Mouse (Mus musculus) heart, postnatal 36 days (tissue): ENCODE measurements at regions not wholly inside any gene's neighbourhood (a gene's known extent, or its start where the extent isn't known, plus 50 kb on each side); places are given as distances from the start of the nearest gene placed in this dataset.

ENCODE experiments used
- DNase-seq, 2 experiments: peaks; one replicate each; pipeline ENCODE4 v3.0.0; 2021 to 2022
- intact Hi-C: fragments of 180-260 bp; cut with DNase I; formaldehyde crosslinking; loops from one replicate; pipeline ENCODE4 v1.15.1; 2025

DNA sequence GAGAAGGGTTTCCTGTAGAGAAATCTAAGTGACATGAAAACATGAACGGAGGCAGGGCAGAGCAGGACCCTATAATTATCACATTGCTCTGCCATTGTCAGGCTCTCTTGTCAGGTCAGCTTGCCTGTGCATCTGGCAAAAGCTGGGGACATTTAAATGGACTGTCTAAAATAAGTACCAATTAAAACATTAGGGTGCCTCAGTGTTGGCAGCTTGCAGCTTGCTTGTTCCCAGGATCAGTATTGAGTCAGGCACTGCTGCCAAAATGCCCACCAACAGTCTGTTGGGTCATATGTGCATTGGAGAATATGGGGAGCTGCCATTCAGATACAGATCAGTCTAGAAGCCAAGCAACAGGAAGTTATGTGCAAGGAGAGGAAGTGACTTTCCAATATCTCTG, 349.5 kb upstream of the B3gat1 start:
- intact Hi-C loops, result no loop called here
- DNase-seq, result no peak

DNA sequence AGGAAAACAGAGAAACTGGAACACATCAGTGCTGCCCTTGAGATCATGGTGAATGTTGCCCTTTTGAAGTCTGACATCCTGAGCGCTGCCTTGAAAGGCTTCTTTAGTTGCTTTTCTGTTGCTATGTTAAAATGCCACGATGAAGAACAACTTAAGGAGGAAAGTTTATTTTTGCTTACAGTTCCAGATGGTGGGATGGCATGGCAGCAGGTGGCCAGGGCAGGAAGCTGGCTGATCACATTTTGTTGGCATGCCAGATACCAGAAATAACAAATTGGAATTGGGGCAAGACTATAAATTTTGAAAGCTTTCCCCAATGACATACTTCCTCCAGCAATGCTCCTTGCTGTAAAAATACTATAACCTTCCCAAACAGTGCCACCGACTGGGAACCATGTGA, 334.9 kb upstream of the B3gat1 start:
- DNase-seq, result no peak
- intact Hi-C loops, result no loop called here

GRCm38 (mm10) chr9:26422897-26423823, 310.4 kb upstream of the B3gat1 start:
- intact Hi-C loops, result no loop called here
- DNase-seq, result no peak

DNA sequence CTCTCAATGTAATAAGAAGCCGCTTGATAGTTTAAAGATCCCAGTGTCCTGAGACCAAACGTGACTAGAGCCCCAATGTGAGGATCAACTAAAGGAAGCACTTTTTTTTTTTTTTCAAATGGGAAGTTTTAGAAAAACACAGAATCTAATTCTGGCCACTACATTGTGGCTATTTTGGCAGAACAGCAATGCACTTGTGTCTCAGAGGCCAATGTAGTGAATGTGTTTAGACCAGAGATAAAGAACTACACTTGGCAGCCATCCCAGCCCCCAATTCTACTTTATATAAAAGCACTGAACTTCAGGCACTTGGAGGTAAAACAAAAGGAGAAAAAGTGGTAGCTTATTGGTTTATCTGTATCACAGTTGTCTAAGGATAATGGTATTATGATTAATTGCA, 298.0 kb upstream of the B3gat1 start:
- intact Hi-C loops, result no loop called here

GRCm38 (mm10) chr9:26437244-26437643, 296.3 kb upstream of the B3gat1 start:
- DNase-seq, result no peak
- intact Hi-C loops, result no loop called here

More for the DNA sequence above, 298.0 kb upstream of the B3gat1 start:
- DNase-seq, result no peak

GRCm38 (mm10) chr9:26453924-26454323, 279.6 kb upstream of the B3gat1 start:
- no peak for DNase-seq
- intact Hi-C loops, result no loop called here

- intact Hi-C loops, result no loop called here
- DNase-seq, result no peak
Measured at GRCm38 (mm10) chr9:26461081-26461480, 272.4 kb upstream of the B3gat1 start.

GRCm38 (mm10) chr9:26470694-26471392, 262.7 kb upstream of the B3gat1 start:
- intact Hi-C loops, result no loop called here
- DNase-seq, result no peak

GRCm38 (mm10) chr9:26476341-26476740, 257.2 kb upstream of the B3gat1 start:
- no peak for DNase-seq
- intact Hi-C loops, result no loop called here

- no peak for DNase-seq
- intact Hi-C loops, result no loop called here
Measured at GRCm38 (mm10) chr9:26480881-26481280, 252.6 kb upstream of the B3gat1 start.

DNA sequence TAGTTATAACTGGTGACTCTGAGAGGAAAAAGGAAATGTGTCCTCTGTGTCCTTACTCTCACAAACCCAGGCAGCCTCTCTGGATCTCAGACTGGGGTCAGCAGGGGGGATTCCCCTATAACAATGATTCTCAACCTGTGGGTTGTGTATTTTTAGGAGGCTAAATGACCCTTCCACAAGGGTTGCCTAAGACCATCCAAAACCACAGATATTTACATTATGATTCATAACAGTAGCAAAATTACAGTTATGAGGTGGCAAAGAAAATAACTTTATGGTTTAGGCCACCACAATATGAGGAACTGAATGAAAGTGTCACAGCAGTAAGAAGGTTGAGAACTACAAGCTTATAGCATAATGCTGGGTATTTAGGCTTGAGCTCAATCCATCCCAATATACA, 251.6 kb upstream of the B3gat1 start:
- no peak for DNase-seq
- intact Hi-C loops, result no loop called here

GRCm38 (mm10) chr9:26493740-26494139, 239.8 kb upstream of the B3gat1 start:
- intact Hi-C loops, result no loop called here
- no peak for DNase-seq

DNA sequence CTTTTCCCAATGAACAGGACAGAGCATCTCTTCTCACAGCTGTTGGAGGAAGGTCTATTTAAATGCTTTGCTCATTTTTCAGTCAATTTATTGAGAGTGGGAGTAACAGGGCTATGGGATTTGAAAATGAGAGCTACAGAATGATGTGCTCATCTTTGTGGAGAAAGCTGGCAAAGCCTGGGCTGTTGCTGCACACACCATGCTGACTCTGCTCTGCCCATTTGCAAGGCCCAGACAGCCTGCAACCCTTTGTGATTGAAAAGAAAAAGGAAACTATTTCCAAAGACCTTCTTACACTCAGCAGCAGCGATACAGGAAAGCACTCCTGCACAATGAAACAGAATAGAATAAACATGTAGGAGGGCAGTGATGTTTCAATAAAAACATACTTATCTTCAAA, 231.5 kb upstream of the B3gat1 start:
- intact Hi-C loops, result no loop called here
- no peak for DNase-seq

- intact Hi-C loops, result no loop called here
- DNase-seq, result no peak
Measured at GRCm38 (mm10) chr9:26505941-26506340, 227.6 kb upstream of the B3gat1 start.

DNA sequence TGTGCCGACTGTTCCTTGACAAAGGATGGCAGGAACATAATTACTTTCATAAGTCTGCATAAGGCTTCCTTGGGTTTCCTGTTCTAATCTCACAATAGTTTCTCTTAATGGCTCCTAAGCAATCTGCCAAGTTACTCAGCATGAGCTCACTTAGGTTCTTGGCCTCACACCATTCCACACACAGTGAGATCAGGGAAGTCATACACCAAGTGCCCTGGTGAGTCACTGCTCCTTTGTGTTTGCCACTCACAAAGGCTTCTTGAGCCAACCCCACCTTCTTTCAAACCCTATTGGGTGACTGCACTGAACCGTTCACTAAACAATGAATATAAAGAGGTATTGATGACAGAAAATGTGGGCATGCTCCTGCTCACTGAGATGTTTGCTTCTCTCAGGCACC, 214.9 kb upstream of the B3gat1 start:
- intact Hi-C loops, result no loop called here
- DNase-seq, result no peak

GRCm38 (mm10) chr9:26519581-26520501, 213.7 kb upstream of the B3gat1 start:
- peak; percentile 16 to 34 for DNase-seq
- intact Hi-C loops, result no loop called here

- intact Hi-C loops, result no loop called here
- peak; percentile 10 to 12 for DNase-seq
Measured at GRCm38 (mm10) chr9:26524089-26524488, 209.4 kb upstream of the B3gat1 start.

DNA sequence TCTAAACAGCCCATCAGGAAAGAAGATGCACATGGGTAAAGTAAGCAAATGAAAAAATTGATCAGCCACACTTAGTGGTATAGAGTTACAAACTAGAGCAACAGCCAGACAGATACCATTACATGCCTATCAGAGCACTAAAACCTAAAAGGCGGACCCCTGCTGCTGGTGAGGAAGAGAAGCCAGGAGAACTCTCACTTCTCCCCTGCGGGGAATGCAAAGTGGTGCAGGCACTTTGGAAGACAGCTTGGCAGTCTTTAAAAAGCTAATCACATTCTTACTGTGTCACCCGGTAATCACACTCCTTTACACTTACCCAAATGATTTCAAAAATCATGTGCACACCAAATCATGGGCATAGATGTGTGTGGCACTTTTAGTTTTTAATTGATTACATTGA, 204.8 kb upstream of the B3gat1 start:
- intact Hi-C loops, result no loop called here
- DNase-seq, result no peak

DNA sequence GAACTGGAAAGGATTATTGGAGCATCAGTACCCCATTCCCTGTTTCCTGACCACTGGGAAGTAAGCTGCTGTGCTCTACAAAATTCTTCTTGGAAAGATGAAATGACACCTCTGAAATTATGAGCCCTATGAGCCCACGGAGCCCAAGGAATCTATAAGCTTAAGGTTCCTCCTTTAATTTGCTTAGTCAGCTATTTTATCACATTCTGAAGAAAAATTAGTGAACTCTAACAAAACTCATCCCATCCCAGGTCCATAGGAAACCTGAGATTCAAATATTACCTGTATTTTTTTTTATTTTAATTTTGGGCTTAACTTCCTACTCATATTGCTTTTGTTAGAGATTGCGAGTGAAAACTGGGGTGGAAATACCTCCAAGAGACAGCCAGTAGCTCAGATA, 194.5 kb upstream of the B3gat1 start:
- intact Hi-C loops, result no loop called here
- no peak for DNase-seq

DNA sequence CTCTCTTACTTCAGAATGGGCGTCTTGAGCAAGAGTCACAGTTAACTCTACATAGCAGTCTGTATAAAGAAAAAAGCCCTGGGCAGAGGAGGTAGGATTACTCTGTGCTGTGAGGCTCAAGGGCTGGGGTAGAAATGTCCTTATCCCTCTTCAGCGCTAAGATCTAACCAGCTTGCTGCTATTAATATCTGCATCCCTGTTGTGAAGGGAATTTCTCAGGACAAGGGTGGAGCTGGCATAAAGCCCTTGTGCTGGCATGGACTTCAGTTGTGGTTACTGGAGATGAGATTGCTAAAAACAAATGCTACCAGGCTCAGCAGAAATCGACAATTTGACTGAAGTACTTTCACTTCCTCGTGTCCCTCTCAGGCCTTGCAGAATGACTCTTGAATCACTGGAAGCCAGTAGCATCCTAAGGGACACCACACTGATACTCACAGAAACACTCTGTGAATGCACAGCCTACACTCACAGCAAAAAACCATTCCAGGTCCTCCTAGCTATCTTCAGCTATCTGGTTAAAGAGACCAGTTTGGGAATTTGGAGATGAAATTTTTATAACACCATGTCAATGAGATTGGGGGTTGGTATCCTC, 185.1 kb upstream of the B3gat1 start:
- DNase-seq, result peak; percentile 32 to 39
- intact Hi-C loops, result no loop called here

DNA sequence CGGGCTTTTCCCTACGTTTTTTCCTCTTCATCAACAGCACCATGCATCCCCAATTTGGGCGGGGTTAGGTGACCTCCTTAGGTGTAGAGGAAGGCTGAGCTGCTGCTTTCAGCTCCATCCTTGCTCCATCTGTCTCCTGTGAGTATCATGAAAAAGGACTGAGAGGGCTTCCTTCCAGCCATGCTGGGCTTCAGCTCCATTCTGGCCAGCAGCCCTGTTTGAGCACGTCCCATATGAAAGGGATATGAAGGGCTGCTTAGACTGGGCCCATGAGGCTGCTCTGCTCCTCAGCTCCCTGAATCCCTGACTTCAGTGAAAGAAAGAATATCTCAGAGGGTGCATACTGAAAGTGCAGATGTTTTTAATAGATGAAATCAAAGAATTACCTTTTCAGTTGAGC, 184.4 kb upstream of the B3gat1 start:
- no peak for DNase-seq
- intact Hi-C loops, result no loop called here
